Mouse (Mus musculus): ENCODE data around the gene Dach2.

GRCm38 (mm10) chrX:113338143-113338542 is 40.8 kb downstream of the Dach2 start:
- no peak for TF ChIP-seq CTCF (IDR thresholded peaks at IDR 0.05; ENCODE audit: low read depth, low read length)
- no peak for TF ChIP-seq EP300 (IDR thresholded peaks at IDR 0.05; ENCODE audit: insufficient read depth, low read depth, low read length)

Data from ES-Bruce4 (cell line).